Mouse (Mus musculus): ENCODE data around the gene Fam47e.

Gene Fam47e

GRCm38 (mm10) chr5:92604452-92605247, 49.8 kb downstream of the Fam47e start:
- DNase-seq, result no peak

- DNase-seq, result no peak
Measured at GRCm38 (mm10) chr5:92607492-92608229, 52.8 kb downstream of the Fam47e start.

- DNase-seq, result no peak
Measured at GRCm38 (mm10) chr5:92612756-92613155, 57.9 kb downstream of the Fam47e start.

GRCm38 (mm10) chr5:92621883-92622282, 67.0 kb downstream of the Fam47e start:
- DNase-seq, result no peak

GRCm38 (mm10) chr5:92627896-92628295, 73.0 kb downstream of the Fam47e start:
- no peak for DNase-seq

GRCm38 (mm10) chr5:92633526-92633925, 78.7 kb downstream of the Fam47e start:
- no peak for DNase-seq

- DNase-seq, result no peak
Measured at GRCm38 (mm10) chr5:92634916-92635315, 80.0 kb downstream of the Fam47e start.

- no peak for DNase-seq
Measured at GRCm38 (mm10) chr5:92635891-92636290, 81.0 kb downstream of the Fam47e start.

- no peak for DNase-seq
Measured at GRCm38 (mm10) chr5:92640861-92641260, 86.0 kb downstream of the Fam47e start.

Data from cerebellum, adult 9-10 months (tissue).